Mouse (Mus musculus) kidney, adult 2 months (tissue): ENCODE results near the gene Usp29.

ENCODE experiments used
- CTCF ChIP-seq: fragments of 200-500 bp; conservative IDR thresholded peaks from 2 replicates; pipeline ENCODE4 v1.5.1; 2011; ENCODE audit warnings: low read depth, mild to moderate bottlenecking, control low read depth, low read length, moderate library complexity, mixed read lengths; ENCODE audit not compliant: insufficient read depth, insufficient read length
- POLR2A ChIP-seq: fragments of 200-500 bp; IDR thresholded peaks from one replicate; pipeline ENCODE4 v1.6.1; 2011; ENCODE audit warnings: low read depth, low read length, control low read depth

GRCm38 (mm10) chr7:6744281-6744904 is 14.0 kb downstream of the Usp29 start:
- TF ChIP-seq CTCF, result no peak
- TF ChIP-seq POLR2A, result no peak
